ENCODE assay signal across 8 mouse cellular contexts in the genomic region with DNA sequence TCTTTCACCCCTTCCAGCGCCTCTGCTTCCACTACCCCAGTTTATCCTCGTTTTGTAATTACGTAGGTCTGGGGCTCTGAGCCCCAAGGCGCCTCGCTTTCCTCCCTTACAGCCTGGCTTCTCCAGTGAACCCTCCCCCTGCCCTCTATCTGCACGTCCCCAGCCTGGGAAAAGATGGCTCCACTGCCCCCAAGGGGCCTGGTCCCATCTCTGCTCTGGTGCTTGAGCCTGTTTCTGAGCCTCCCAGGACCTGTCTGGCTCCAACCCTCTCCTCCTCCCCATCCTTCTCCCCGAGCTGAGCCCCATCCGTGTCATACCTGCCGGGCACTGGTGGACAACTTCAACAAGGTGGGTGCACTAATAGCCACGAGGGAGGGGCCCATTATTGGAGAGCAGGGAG. TPM values are rescaled to one million over a fixed set of nuclear protein-coding genes. Genes with fewer than 3 reads are reported as not detected.
DNase-seq lines count a peak whose midpoint lies in the region; ATAC-seq and TF ChIP-seq lines count a peak whose summit lies in the region.

No protein-coding gene starts in this region.

- H3K4me3 ChIP-seq in lung, adult 2 months (replicated peaks; ENCODE audit: extremely low read depth, low read depth, low read length), result peak overlapping the region; percentile 51
- peak overlapping the region; percentile 65 for H3K4me3 ChIP-seq in brown adipose tissue, adult 24 weeks (ENCODE audit: insufficient read depth, low read depth, low read length)
- H3K4me3 ChIP-seq in forebrain, embryonic 13.5 days, result peak overlapping the region; percentile 68
- peak overlapping the region; percentile 60 for H3K4me3 ChIP-seq in kidney, embryonic 16.5 days (ENCODE audit: low read length)
- peak overlapping the region; percentile 70 for H3K4me3 ChIP-seq in midbrain, embryonic 12.5 days

- H3K27ac ChIP-seq in brown adipose tissue, adult 24 weeks (replicated peaks; ENCODE audit: low read depth, low read length), result peak overlapping the region; percentile 78
- H3K27ac ChIP-seq in forebrain, embryonic 13.5 days, result peak overlapping the region; percentile 84
- peak overlapping the region; percentile 88 for H3K27ac ChIP-seq in kidney, embryonic 16.5 days (ENCODE audit: low read length)
- H3K27ac ChIP-seq in midbrain, embryonic 12.5 days (replicated peaks), result peak overlapping the region; percentile 88

- no peaks in the 10 kb centered on the region for H3K9me3 ChIP-seq in forebrain, embryonic 13.5 days (replicated peaks)
- H3K9me3 ChIP-seq in kidney, embryonic 16.5 days (ENCODE audit: low read length), result no peaks in the 10 kb centered on the region
- H3K9me3 ChIP-seq in midbrain, embryonic 12.5 days, result no peaks in the 10 kb centered on the region

- TF ChIP-seq POLR2A in lung, adult 2 months (IDR thresholded peaks at IDR 0.05; ENCODE audit: borderline replicate concordance, extremely low read depth, low read depth, low read length), result no peak

- peak overlapping the region; percentile 80 for H3K9ac ChIP-seq in forebrain, embryonic 13.5 days
- H3K9ac ChIP-seq in kidney, embryonic 16.5 days (replicated peaks; ENCODE audit: low read length), result peak overlapping the region; percentile 66
- H3K9ac ChIP-seq in midbrain, embryonic 12.5 days (replicated peaks), result peak overlapping the region; percentile 80

- peaks cover 19% of the 10 kb centered on the region for H3K36me3 ChIP-seq in forebrain, embryonic 13.5 days (ENCODE audit: poor library complexity, severe bottlenecking)
- peaks cover 10% of the 10 kb centered on the region; the same call in 1 of the 2 replicates for H3K36me3 ChIP-seq in kidney, embryonic 16.5 days (ENCODE audit: insufficient read depth, low read length)
- H3K36me3 ChIP-seq in midbrain, embryonic 12.5 days, result peaks cover 15% of the 10 kb centered on the region

- ATAC-seq in forebrain, embryonic 13.5 days, result peak; percentile 63
- ATAC-seq in kidney, embryonic 16.5 days (ENCODE audit: low FRiP score, low TSS enrichment), result peak; percentile 35; the same call in 1 of the 2 replicates
- peak; percentile 63 for ATAC-seq in midbrain, embryonic 12.5 days (ENCODE audit: low FRiP score, low read depth)

- WGBS in lung, adult 2 months, result 10% methylated on average over 10 of the region's 10 CpGs
- WGBS in forebrain, embryonic 13.5 days, result 10% methylated on average over 10 of the region's 10 CpGs
- WGBS in kidney, embryonic 16.5 days, result 8% methylated on average over 10 of the region's 10 CpGs
- WGBS in midbrain, embryonic 12.5 days, result 12% methylated on average over 10 of the region's 10 CpGs

- TF ChIP-seq CTCF in lung, adult 2 months (IDR thresholded peaks at IDR 0.05; ENCODE audit: insufficient read depth, low read length), result no peak

- H3K4me2 ChIP-seq in forebrain, embryonic 13.5 days, result peak overlapping the region; percentile 86
- peak overlapping the region; percentile 66 for H3K4me2 ChIP-seq in kidney, embryonic 16.5 days (replicated peaks; ENCODE audit: low read depth, low read length)
- peak overlapping the region; percentile 79 for H3K4me2 ChIP-seq in midbrain, embryonic 12.5 days (replicated peaks)

- DNase-seq in lung, adult 2 months, result peak; percentile 34
- DNase-seq in lung, postnatal 36 days, result no peak
- no peak for DNase-seq in urinary bladder, postnatal 36 days (ENCODE audit: low spot score in 2 of 2)
- DNase-seq in frontal cortex, postnatal 25 days (ENCODE audit: low spot score in 2 of 2), result no peak

- peaks cover 6% of the 10 kb centered on the region for H3K4me1 ChIP-seq in lung, adult 2 months (ENCODE audit: control insufficient read depth, insufficient read depth, low read length)
- peaks cover 18% of the 10 kb centered on the region for H3K4me1 ChIP-seq in brown adipose tissue, adult 24 weeks (ENCODE audit: control insufficient read depth, insufficient read depth, insufficient read length, low read length)
- peaks cover 40% of the 10 kb centered on the region for H3K4me1 ChIP-seq in forebrain, embryonic 13.5 days
- peaks cover 19% of the 10 kb centered on the region for H3K4me1 ChIP-seq in kidney, embryonic 16.5 days (ENCODE audit: insufficient read depth, low read length)
- peaks cover 34% of the 10 kb centered on the region for H3K4me1 ChIP-seq in midbrain, embryonic 12.5 days

- H3K27me3 ChIP-seq in forebrain, embryonic 13.5 days, result peaks cover 14% of the 10 kb centered on the region
- peaks cover 16% of the 10 kb centered on the region; the same call in 1 of the 2 replicates for H3K27me3 ChIP-seq in kidney, embryonic 16.5 days (ENCODE audit: insufficient read depth, low read length)
- H3K27me3 ChIP-seq in midbrain, embryonic 12.5 days, result peaks cover 31% of the 10 kb centered on the region

RNA-seq across cellular contexts. Expression of a gene that starts 0.6 kb away (rescaled TPM):
- 22.9 and 30.4 TPM in 2 replicates for polyA plus RNA-seq in lung, adult 2 months (2012; rRNA removed)
- 40.6 and 44.4 TPM in 2 replicates for polyA plus RNA-seq in brown adipose tissue, adult 24 weeks (2012; ENCODE audit: insufficient read depth, insufficient read length, missing spikeins)
- 47.4 and 47.5 TPM in 2 replicates for polyA plus RNA-seq in forebrain, embryonic 13.5 days (2015; fragmentation: Nextera tagmentation; extraction: Ambion mirVana)
- polyA plus RNA-seq in kidney, embryonic 16.5 days (2015; fragmentation: Nextera tagmentation; extraction: Ambion mirVana), result 43.4 and 45.8 TPM in 2 replicates
- 44.0 and 49.1 TPM in 2 replicates for polyA plus RNA-seq in midbrain, embryonic 12.5 days (2016; fragmentation: Nextera tagmentation; extraction: Ambion mirVana)

RNA-seq across cellular contexts. Expression of a gene that starts 12.5 kb away (rescaled TPM):
- 75.5 and 100.0 TPM in 2 replicates for polyA plus RNA-seq in lung, adult 2 months (2012; rRNA removed)
- polyA plus RNA-seq in brown adipose tissue, adult 24 weeks (2012; ENCODE audit: insufficient read depth, insufficient read length, missing spikeins), result 9.0 and 10.2 TPM in 2 replicates
- 0.84 and 1.4 TPM in 2 replicates for polyA plus RNA-seq in forebrain, embryonic 13.5 days (2015; fragmentation: Nextera tagmentation; extraction: Ambion mirVana)
- polyA plus RNA-seq in kidney, embryonic 16.5 days (2015; fragmentation: Nextera tagmentation; extraction: Ambion mirVana), result 18.2 and 31.0 TPM in 2 replicates
- polyA plus RNA-seq in midbrain, embryonic 12.5 days (2016; fragmentation: Nextera tagmentation; extraction: Ambion mirVana), result 4.3 and 6.3 TPM in 2 replicates

RNA-seq across cellular contexts. Expression of a gene that starts 18.0 kb away (rescaled TPM):
- 0.24 and 0.27 TPM in 2 replicates for polyA plus RNA-seq in lung, adult 2 months (2012; rRNA removed)
- not detected in 2 replicates for polyA plus RNA-seq in brown adipose tissue, adult 24 weeks (2012; ENCODE audit: insufficient read depth, insufficient read length, missing spikeins)
- polyA plus RNA-seq in forebrain, embryonic 13.5 days (2015; fragmentation: Nextera tagmentation; extraction: Ambion mirVana), result 2.8 and 3.1 TPM in 2 replicates
- 0.97 and 0.99 TPM in 2 replicates for polyA plus RNA-seq in kidney, embryonic 16.5 days (2015; fragmentation: Nextera tagmentation; extraction: Ambion mirVana)
- 2.5 and 2.8 TPM in 2 replicates for polyA plus RNA-seq in midbrain, embryonic 12.5 days (2016; fragmentation: Nextera tagmentation; extraction: Ambion mirVana)

RNA-seq across cellular contexts. Expression of a gene that starts 25.4 kb away (rescaled TPM):
- 57.2 and 62.4 TPM in 2 replicates for polyA plus RNA-seq in lung, adult 2 months (2012; rRNA removed)
- 5.9 and 8.7 TPM in 2 replicates for polyA plus RNA-seq in brown adipose tissue, adult 24 weeks (2012; ENCODE audit: insufficient read depth, insufficient read length, missing spikeins)
- 0.05 TPM in 1 of 2 replicates, not detected in the other for polyA plus RNA-seq in forebrain, embryonic 13.5 days (2015; fragmentation: Nextera tagmentation; extraction: Ambion mirVana)
- polyA plus RNA-seq in kidney, embryonic 16.5 days (2015; fragmentation: Nextera tagmentation; extraction: Ambion mirVana), result 10.0 and 10.1 TPM in 2 replicates
- 0.51 and 0.93 TPM in 2 replicates for polyA plus RNA-seq in midbrain, embryonic 12.5 days (2016; fragmentation: Nextera tagmentation; extraction: Ambion mirVana)

RNA-seq across cellular contexts. Expression of a gene that starts 41.4 kb away (rescaled TPM):
- 39.0 and 48.0 TPM in 2 replicates for polyA plus RNA-seq in lung, adult 2 months (2012; rRNA removed)
- polyA plus RNA-seq in brown adipose tissue, adult 24 weeks (2012; ENCODE audit: insufficient read depth, insufficient read length, missing spikeins), result 34.1 and 34.8 TPM in 2 replicates
- polyA plus RNA-seq in forebrain, embryonic 13.5 days (2015; fragmentation: Nextera tagmentation; extraction: Ambion mirVana), result 86.0 and 92.1 TPM in 2 replicates
- polyA plus RNA-seq in kidney, embryonic 16.5 days (2015; fragmentation: Nextera tagmentation; extraction: Ambion mirVana), result 115 and 121 TPM in 2 replicates
- polyA plus RNA-seq in midbrain, embryonic 12.5 days (2016; fragmentation: Nextera tagmentation; extraction: Ambion mirVana), result 73.4 and 74.9 TPM in 2 replicates
